Mouse (Mus musculus): ENCODE results near the gene Lag3. TPM values are rescaled to one million over a fixed set of nuclear protein-coding genes. Genes with fewer than 3 reads are reported as not detected.

Gene Lag3
- 1.0 and 1.1 TPM in 2 replicates for polyA plus RNA-seq (2015; fragmentation: Nextera tagmentation; extraction: Ambion mirVana)

- peaks cover 32% of the 10 kb centered on the region for H3K27me3 ChIP-seq (replicated peaks)
- H3K9me3 ChIP-seq = no peaks in the 10 kb centered on the region
- peaks cover 29% of the 10 kb centered on the region for H3K36me3 ChIP-seq
- no peak for ATAC-seq (ENCODE audit: extremely low read depth, insufficient number of reproducible peaks, low FRiP score, low TSS enrichment)
- no peak within 1 kb of the TSS for H3K4me3 ChIP-seq
- no peak within 1 kb of the TSS for H3K27ac ChIP-seq (replicated peaks)
- H3K4me1 ChIP-seq = peaks cover 59% of the 10 kb centered on the region
- H3K9ac ChIP-seq = peak within 1 kb of the TSS; percentile 75
- peak within 1 kb of the TSS; percentile 52 for H3K4me2 ChIP-seq
- WGBS = 18% methylated on average over 12 of the region's 13 CpGs
These were observed at the start of gene Lag3 for GRCm38 (mm10) chr6:124911533-124912218. Gene Lag3 (minus strand): TSS chr6:124911705.

GRCm38 (mm10) chr6:124961021-124961420, 49.5 kb upstream of the Lag3 start:
- Histone ChIP-seq H3K4me1 (peaks cover 20% of the 10 kb centered on the region), H3K9me3 (no peaks in the 10 kb centered on the region), H3K36me3 (peaks cover 71% of the 10 kb centered on the region), H3K27me3 (replicated peaks) (no peaks in the 10 kb centered on the region), H3K27ac (replicated peaks) (no peak overlapping the region), H3K9ac (no peak overlapping the region), H3K4me2 (no peak overlapping the region), H3K4me3 (no peak overlapping the region)
- no peak for ATAC-seq (ENCODE audit: extremely low read depth, insufficient number of reproducible peaks, low FRiP score, low TSS enrichment)
- WGBS = 90% methylated on average over 12 of the region's 12 CpGs

- Histone ChIP-seq H3K9me3 (no peaks in the 10 kb centered on the region), H3K4me2 (no peak overlapping the region), H3K4me1 (peaks cover 18% of the 10 kb centered on the region), H3K9ac (no peak overlapping the region), H3K4me3 (no peak overlapping the region), H3K36me3 (peaks cover 81% of the 10 kb centered on the region), H3K27ac (replicated peaks) (no peak overlapping the region), H3K27me3 (replicated peaks) (no peaks in the 10 kb centered on the region)
- no peak for ATAC-seq (ENCODE audit: extremely low read depth, insufficient number of reproducible peaks, low FRiP score, low TSS enrichment)
- 89% methylated on average over 13 of the region's 13 CpGs for WGBS
These were observed 48.5 kb upstream of the Lag3 start for GRCm38 (mm10) chr6:124959960-124960359.

- no peak for ATAC-seq (ENCODE audit: extremely low read depth, insufficient number of reproducible peaks, low FRiP score, low TSS enrichment)
- Histone ChIP-seq H3K27ac (replicated peaks) (no peak overlapping the region), H3K36me3 (peaks cover 86% of the 10 kb centered on the region), H3K4me2 (no peak overlapping the region), H3K4me1 (peaks cover 9% of the 10 kb centered on the region), H3K9me3 (no peaks in the 10 kb centered on the region), H3K27me3 (replicated peaks) (no peaks in the 10 kb centered on the region), H3K4me3 (no peak overlapping the region), H3K9ac (no peak overlapping the region)
- 87% methylated on average over 3 of the region's 3 CpGs for WGBS
These were observed 46.6 kb upstream of the Lag3 start for GRCm38 (mm10) chr6:124958127-124958526.

- 79% methylated on average over 4 of the region's 4 CpGs for WGBS
- H3K4me3 ChIP-seq = no peak overlapping the region
- no peak overlapping the region for H3K9ac ChIP-seq
- H3K9me3 ChIP-seq = peaks cover 3% of the 10 kb centered on the region; the same call in 1 of the 2 replicates
- H3K27ac ChIP-seq (replicated peaks) = no peak overlapping the region
- ATAC-seq (ENCODE audit: extremely low read depth, insufficient number of reproducible peaks, low FRiP score, low TSS enrichment) = no peak
- H3K36me3 ChIP-seq = peaks cover 60% of the 10 kb centered on the region
- no peaks in the 10 kb centered on the region for H3K27me3 ChIP-seq (replicated peaks)
- no peak overlapping the region for H3K4me2 ChIP-seq
- no peaks in the 10 kb centered on the region for H3K4me1 ChIP-seq
These were observed 43.7 kb upstream of the Lag3 start for GRCm38 (mm10) chr6:124955212-124955611.

GRCm38 (mm10) chr6:124953991-124954715, 42.6 kb upstream of the Lag3 start:
- no peaks in the 10 kb centered on the region for H3K27me3 ChIP-seq (replicated peaks)
- H3K4me3 ChIP-seq = no peak overlapping the region
- H3K9ac ChIP-seq = no peak overlapping the region
- H3K4me2 ChIP-seq = no peak overlapping the region
- no peak for ATAC-seq (ENCODE audit: extremely low read depth, insufficient number of reproducible peaks, low FRiP score, low TSS enrichment)
- peaks cover 49% of the 10 kb centered on the region for H3K36me3 ChIP-seq
- no peak overlapping the region for H3K27ac ChIP-seq (replicated peaks)
- H3K9me3 ChIP-seq = peaks cover 3% of the 10 kb centered on the region; the same call in 1 of the 2 replicates
- no peaks in the 10 kb centered on the region for H3K4me1 ChIP-seq
- WGBS = 89% methylated on average over 2 of the region's 2 CpGs

- Histone ChIP-seq H3K9me3 (no peaks in the 10 kb centered on the region), H3K27me3 (replicated peaks) (no peaks in the 10 kb centered on the region), H3K36me3 (peaks cover 15% of the 10 kb centered on the region), H3K9ac (no peak overlapping the region), H3K4me2 (no peak overlapping the region), H3K27ac (replicated peaks) (no peak overlapping the region), H3K4me1 (no peaks in the 10 kb centered on the region), H3K4me3 (no peak overlapping the region)
- WGBS = 80% methylated on average over 3 of the region's 3 CpGs
- ATAC-seq (ENCODE audit: extremely low read depth, insufficient number of reproducible peaks, low FRiP score, low TSS enrichment) = no peak
These were observed 32.0 kb upstream of the Lag3 start for GRCm38 (mm10) chr6:124943526-124943925.

GRCm38 (mm10) chr6:124941679-124942078, 30.2 kb upstream of the Lag3 start:
- 82% methylated on average over 1 of the region's 1 CpGs for WGBS
- H3K36me3 ChIP-seq = peaks cover 34% of the 10 kb centered on the region
- no peak overlapping the region for H3K4me2 ChIP-seq
- ATAC-seq (ENCODE audit: extremely low read depth, insufficient number of reproducible peaks, low FRiP score, low TSS enrichment) = no peak
- no peak overlapping the region for H3K4me3 ChIP-seq
- no peaks in the 10 kb centered on the region for H3K27me3 ChIP-seq (replicated peaks)
- no peaks in the 10 kb centered on the region for H3K4me1 ChIP-seq
- no peak overlapping the region for H3K9ac ChIP-seq
- no peaks in the 10 kb centered on the region for H3K9me3 ChIP-seq
- no peak overlapping the region for H3K27ac ChIP-seq (replicated peaks)

GRCm38 (mm10) chr6:124938554-124938953, 27.0 kb upstream of the Lag3 start:
- no peak overlapping the region for H3K27ac ChIP-seq (replicated peaks)
- no peak overlapping the region for H3K4me2 ChIP-seq
- H3K9ac ChIP-seq = no peak overlapping the region
- H3K9me3 ChIP-seq = no peaks in the 10 kb centered on the region
- no peaks in the 10 kb centered on the region for H3K27me3 ChIP-seq (replicated peaks)
- ATAC-seq (ENCODE audit: extremely low read depth, insufficient number of reproducible peaks, low FRiP score, low TSS enrichment) = no peak
- H3K4me1 ChIP-seq = no peaks in the 10 kb centered on the region
- 86% methylated on average over 7 of the region's 7 CpGs for WGBS
- no peak overlapping the region for H3K4me3 ChIP-seq
- peaks cover 65% of the 10 kb centered on the region for H3K36me3 ChIP-seq

GRCm38 (mm10) chr6:124937493-124937892, 26.0 kb upstream of the Lag3 start:
- peaks cover 74% of the 10 kb centered on the region for H3K36me3 ChIP-seq
- H3K9ac ChIP-seq = no peak overlapping the region
- peaks cover 6% of the 10 kb centered on the region for H3K4me1 ChIP-seq
- H3K27me3 ChIP-seq (replicated peaks) = no peaks in the 10 kb centered on the region
- H3K27ac ChIP-seq (replicated peaks) = no peak overlapping the region
- no peak for ATAC-seq (ENCODE audit: extremely low read depth, insufficient number of reproducible peaks, low FRiP score, low TSS enrichment)
- WGBS = 84% methylated on average over 2 of the region's 2 CpGs
- no peaks in the 10 kb centered on the region for H3K9me3 ChIP-seq
- no peak overlapping the region for H3K4me3 ChIP-seq
- no peak overlapping the region for H3K4me2 ChIP-seq

- ATAC-seq (ENCODE audit: extremely low read depth, insufficient number of reproducible peaks, low FRiP score, low TSS enrichment) = no peak
- H3K4me1 ChIP-seq = peaks cover 12% of the 10 kb centered on the region
- H3K27me3 ChIP-seq (replicated peaks) = no peaks in the 10 kb centered on the region
- no peak overlapping the region for H3K4me3 ChIP-seq
- H3K4me2 ChIP-seq = no peak overlapping the region
- no peak overlapping the region for H3K9ac ChIP-seq
- no peaks in the 10 kb centered on the region for H3K9me3 ChIP-seq
- no peak overlapping the region for H3K27ac ChIP-seq (replicated peaks)
- H3K36me3 ChIP-seq = peaks cover 76% of the 10 kb centered on the region
- 82% methylated on average over 1 of the region's 1 CpGs for WGBS
These were observed 25.2 kb upstream of the Lag3 start for GRCm38 (mm10) chr6:124936681-124937080.

- no peaks in the 10 kb centered on the region for H3K9me3 ChIP-seq
- WGBS = 88% methylated on average over 7 of the region's 7 CpGs
- H3K36me3 ChIP-seq = peaks cover 72% of the 10 kb centered on the region
- H3K4me2 ChIP-seq = no peak overlapping the region
- no peaks in the 10 kb centered on the region for H3K27me3 ChIP-seq (replicated peaks)
- H3K9ac ChIP-seq = no peak overlapping the region
- ATAC-seq (ENCODE audit: extremely low read depth, insufficient number of reproducible peaks, low FRiP score, low TSS enrichment) = no peak
- peaks cover 22% of the 10 kb centered on the region for H3K4me1 ChIP-seq
- H3K27ac ChIP-seq (replicated peaks) = no peak overlapping the region
- H3K4me3 ChIP-seq = no peak overlapping the region
These were observed 23.2 kb upstream of the Lag3 start for GRCm38 (mm10) chr6:124934670-124935069.

Measured in heart, embryonic 13.5 days (tissue).